Mouse (Mus musculus) sigmoid colon, adult 10 weeks (tissue): ENCODE data around the gene Gp6. TPM values are rescaled to one million over a fixed set of nuclear protein-coding genes. Genes with fewer than 3 reads are reported as not detected.

ENCODE experiments used
- polyA plus RNA-seq: library from polyadenylated mRNA; stranded (reverse); fragments of 350-450 nt; fragmentation: Illumina TruSeq; extraction: RNeasy Lipid Tissue Mini Kit (QIAGEN cat#74804); gene quantifications from one replicate; pipeline ENCODE4 v1.2.3, GENCODE M21; 2014; ENCODE audit warnings: low read depth, low replicate concordance

Gp6 gene
- polyA plus RNA-seq = 2.2 TPM

GRCm38 (mm10) chr7:4397730-4398129 lies at the start of gene Gp6:
Gene Gp6, minus strand, starts transcription at chr7:4397744.

GRCm38 (mm10) chr7:4445216-4445791 lies 47.8 kb upstream of the Gp6 start, which contains the start of gene Rdh13:
Gene Rdh13, minus strand, starts transcription at chr7:4445649.

GRCm38 (mm10) chr7:4337509-4337908 lies 60.0 kb downstream of the Gp6 start, which contains the start of gene Ncr1:
Gene Ncr1, plus strand, starts transcription at chr7:4337724.

Other genes with a start within 250 kb of the Gp6 start
- gene Leng9, start 247.4 kb downstream of the Gp6 start, polyA plus RNA-seq = 4.1 TPM
- gene Cdc42ep5, start 232.9 kb downstream of the Gp6 start, polyA plus RNA-seq = 4.9 TPM
- 2.7 TPM for gene Lilra5, start 160.0 kb downstream of the Gp6 start, polyA plus RNA-seq
- 0.69 TPM for gene Ncr1, start 60.0 kb downstream of the Gp6 start, polyA plus RNA-seq
- 10.5 TPM for gene Rdh13, start 47.9 kb upstream of the Gp6 start, polyA plus RNA-seq
- 2.2 TPM for gene Eps8l1, start 62.9 kb upstream of the Gp6 start, polyA plus RNA-seq
- gene Ppp1r12c, start 103.9 kb upstream of the Gp6 start, polyA plus RNA-seq = 12.5 TPM
- gene Tnnt1, start 118.6 kb upstream of the Gp6 start, polyA plus RNA-seq = not detected
- gene Tnni3, start 126.5 kb upstream of the Gp6 start, polyA plus RNA-seq = not detected
- gene Dnaaf3, start 134.7 kb upstream of the Gp6 start, polyA plus RNA-seq = not detected
- 1.2 TPM for gene Syt5, start 149.8 kb upstream of the Gp6 start, polyA plus RNA-seq
- gene Ptprh, start 206.3 kb upstream of the Gp6 start, polyA plus RNA-seq = 17.8 TPM
- 0.88 TPM for gene Tmem86b, start 233.7 kb upstream of the Gp6 start, polyA plus RNA-seq